Mouse (Mus musculus) MN1 (cell line): ENCODE measurements around the gene Phlpp1.

Experiments used
- DNase-seq: peaks from one replicate; pipeline ENCODE4 v3.0.0-alpha.2; 2016; ENCODE audit warnings: low spot score

The Phlpp1 gene

DNA sequence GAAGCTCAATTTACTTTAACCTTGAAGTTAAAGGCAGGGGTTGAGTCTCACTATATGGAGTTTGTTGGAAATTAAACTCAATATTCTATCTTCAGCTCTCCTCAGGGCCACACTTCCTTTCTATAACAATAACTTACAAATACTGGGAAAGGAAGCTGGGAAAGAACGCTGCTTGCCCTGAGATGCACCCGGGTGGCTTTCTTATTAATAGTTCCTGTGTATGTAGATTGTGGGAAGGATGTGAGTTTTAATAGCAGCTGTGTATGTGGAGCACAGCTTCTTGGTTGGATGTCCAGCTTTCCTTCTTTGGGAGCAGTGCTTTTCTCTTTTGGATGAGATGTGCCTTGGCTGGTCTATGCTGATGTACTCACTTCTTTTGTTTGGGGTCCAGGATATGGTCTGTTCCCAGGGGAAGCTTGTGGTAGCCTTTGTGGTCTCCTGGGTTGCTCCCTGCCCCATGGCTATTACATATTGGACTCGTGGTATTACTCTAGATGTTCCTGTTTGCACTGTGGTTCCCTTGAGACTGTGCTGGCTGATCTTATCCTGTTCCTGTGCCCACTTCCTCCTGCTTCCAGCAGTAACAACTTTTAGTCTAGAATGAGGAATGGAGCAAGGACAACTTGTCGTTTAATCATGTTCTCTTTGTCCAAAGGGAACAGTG lies 145.2 kb downstream of the Phlpp1 start:
- DNase-seq, result peak; percentile 11

GRCm38 (mm10) chr1:106318341-106318740 lies 146.8 kb downstream of the Phlpp1 start:
- DNase-seq, result no peak

- DNase-seq, result no peak
Measured at GRCm38 (mm10) chr1:106320583-106320982, 149.0 kb downstream of the Phlpp1 start.

GRCm38 (mm10) chr1:106321432-106322126 lies 150.0 kb downstream of the Phlpp1 start:
- DNase-seq, result no peak

- DNase-seq, result no peak
Measured at GRCm38 (mm10) chr1:106326691-106327090, 155.1 kb downstream of the Phlpp1 start.

- no peak for DNase-seq
Measured at GRCm38 (mm10) chr1:106342100-106342499, 170.5 kb downstream of the Phlpp1 start.

DNA sequence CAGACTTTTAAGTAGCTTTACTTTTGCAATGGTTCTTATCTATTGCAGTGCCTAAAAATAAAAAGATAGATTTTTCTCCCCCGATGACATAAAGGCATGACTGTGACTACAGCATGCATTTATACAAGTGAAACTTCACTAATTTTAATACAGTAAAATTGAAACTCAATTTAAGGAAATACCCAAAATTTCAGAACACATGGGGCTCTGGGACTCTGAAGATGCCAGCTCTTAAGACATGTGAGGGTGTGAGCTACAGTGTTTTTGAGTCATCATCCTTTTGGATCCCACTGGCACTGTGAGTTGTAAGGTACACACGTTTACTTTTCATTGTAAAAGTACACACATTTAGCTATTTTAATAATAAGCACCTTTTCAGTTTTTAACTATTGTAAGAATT lies 173.7 kb downstream of the Phlpp1 start:
- no peak for DNase-seq

GRCm38 (mm10) chr1:106346776-106347175 lies 175.2 kb downstream of the Phlpp1 start:
- DNase-seq, result no peak

GRCm38 (mm10) chr1:106349116-106349515 lies 177.6 kb downstream of the Phlpp1 start:
- DNase-seq, result no peak

- DNase-seq, result peak; percentile 23
Measured at GRCm38 (mm10) chr1:106351512-106351911, 180.0 kb downstream of the Phlpp1 start.

DNA sequence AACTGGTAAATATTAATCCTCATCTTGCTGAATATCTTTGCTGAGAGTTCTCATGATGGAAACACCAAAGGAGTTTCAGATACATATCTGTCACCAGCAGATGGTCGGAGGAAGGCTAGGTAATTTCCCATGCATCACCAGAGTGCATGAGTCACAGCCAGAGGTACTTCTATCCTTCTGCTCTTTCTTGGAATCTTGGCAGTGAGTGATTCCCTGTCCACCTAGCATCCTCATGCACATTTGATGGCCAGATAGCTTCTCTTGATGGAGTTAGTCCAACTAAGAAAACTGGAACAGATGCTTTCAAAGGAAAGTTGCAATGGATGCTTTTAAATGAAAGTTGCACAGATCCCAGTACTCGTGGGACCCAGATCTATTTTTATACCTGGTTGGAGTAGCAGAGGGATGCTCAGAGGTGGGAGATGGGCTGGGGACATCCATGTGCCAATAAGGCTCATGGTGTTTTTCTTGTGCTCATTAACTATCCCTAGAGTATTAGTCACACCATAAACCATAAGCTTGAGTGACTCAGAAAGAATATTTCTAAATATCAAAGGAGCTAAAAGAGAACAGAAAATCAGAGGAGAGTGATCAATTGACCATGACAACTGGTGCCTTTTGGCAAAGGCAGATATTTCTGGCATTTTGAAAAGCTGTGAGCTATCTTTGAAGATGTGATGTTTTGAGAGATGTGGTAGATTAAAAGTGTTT lies 181.4 kb downstream of the Phlpp1 start:
- DNase-seq, result no peak

GRCm38 (mm10) chr1:106353993-106354392 lies 182.4 kb downstream of the Phlpp1 start:
- DNase-seq, result no peak

DNA sequence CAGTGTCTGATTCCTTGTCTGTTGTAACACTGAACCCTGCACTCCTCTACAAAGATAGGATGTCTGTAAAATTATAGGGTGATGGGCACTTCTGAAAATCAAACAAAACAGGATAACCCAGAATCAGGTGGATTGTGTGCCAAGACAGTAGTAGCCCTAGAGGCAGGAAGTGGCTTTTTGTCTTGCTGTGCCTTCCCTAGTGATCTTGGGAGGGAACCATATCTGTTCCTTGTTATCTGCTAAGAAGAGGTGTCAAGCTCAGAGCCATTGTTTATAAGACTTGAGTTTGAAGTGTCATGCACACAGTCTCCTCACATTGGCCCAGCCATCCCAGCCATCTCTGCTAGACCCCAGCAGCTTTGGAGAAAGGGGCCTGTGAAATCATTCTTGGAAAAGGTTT lies 187.9 kb downstream of the Phlpp1 start:
- DNase-seq, result no peak

DNA sequence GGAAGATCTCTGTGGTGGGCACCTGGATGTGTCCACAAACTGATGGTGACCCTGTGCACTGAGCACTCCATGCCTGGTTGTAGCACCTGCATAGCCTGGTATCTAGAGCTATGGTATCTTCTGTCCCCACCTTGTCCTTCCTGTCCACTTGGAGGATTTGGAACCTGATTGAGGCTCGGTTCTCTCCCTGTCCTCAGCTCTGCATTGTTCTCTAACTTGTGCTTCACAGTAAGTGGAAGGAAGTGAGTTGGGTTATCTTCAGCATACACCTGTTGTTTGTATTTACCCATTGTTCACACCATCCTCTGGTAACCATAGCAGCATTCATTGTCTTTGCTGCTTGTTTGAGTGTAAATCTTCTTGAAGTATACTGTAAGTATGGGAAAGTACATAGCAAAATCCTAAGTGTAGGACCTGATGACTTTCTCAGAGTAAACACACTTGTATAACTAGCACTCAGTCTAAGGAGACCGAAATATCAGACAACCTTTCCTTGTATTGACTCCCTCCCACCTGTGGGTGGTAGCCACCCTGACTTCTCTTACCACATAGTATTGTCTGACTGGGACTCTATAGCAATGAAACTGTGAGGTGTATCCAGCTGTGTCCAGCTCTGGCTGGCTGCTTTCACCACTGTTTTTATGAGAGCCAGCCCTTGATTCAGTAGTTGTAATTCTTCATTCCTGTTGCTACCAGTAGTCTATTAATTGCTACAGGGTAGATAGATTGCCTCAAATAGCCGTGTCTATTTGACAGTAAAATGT lies 191.5 kb downstream of the Phlpp1 start:
- no peak for DNase-seq

DNA sequence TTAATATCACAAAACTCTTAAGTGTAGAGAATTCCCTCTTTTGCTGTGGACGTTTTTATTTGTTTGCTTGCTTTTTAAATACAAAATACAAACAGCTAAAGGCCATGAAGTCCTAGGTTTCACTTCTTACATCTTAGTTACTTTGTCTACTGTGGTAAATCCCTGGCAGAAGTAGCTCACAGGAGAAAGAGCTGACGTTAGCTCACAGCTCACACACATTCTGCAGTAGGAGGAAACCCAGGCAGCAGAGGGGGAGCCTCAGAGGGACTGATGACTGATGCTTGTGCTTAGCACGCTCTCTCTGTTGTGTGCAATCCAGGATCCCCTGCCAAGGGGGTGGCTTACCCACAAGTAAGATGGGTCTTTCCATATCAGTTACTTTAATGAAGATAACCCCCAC lies 197.8 kb downstream of the Phlpp1 start:
- DNase-seq, result no peak

DNA sequence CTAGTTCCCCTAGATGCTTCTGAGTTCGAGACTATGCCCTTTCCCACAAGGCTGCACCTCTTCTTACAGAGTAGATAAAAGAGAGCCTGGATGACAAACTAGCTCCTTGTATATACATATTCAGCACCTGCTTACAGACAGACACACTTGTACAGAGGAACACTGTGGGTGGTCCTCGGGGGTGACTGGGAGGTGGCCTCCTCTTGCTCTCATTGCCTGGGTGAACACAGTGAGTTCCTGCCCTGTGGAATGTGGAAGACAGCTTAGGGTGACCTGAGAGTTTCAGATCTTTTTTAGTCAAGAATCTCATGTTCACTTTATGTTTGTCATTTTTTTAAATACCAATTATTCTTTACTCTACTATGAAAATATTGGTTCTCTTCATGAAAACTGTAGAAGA lies 200.9 kb downstream of the Phlpp1 start:
- no peak for DNase-seq

GRCm38 (mm10) chr1:106373656-106374055 lies 202.1 kb downstream of the Phlpp1 start:
- DNase-seq, result no peak

GRCm38 (mm10) chr1:106374274-106374673 lies 202.7 kb downstream of the Phlpp1 start:
- no peak for DNase-seq

DNA sequence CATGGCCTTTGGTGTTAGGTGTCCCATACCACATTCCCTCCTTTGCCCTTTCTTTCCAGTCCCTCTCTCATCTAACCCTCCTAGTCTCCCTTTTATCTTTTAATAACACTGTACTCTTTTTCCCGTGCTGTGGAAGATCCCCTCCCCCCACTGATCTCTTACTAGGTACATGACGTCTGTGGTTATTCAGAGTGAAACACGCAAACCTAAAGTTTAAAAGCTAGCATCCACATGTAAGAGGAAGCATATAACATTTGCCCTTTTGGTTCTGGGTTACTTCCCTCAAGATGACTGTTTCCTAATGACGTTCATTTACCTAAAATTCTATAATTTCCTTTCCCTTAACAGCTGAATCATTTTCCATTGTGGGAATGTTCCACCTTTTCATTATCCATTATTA lies 203.4 kb downstream of the Phlpp1 start:
- DNase-seq, result no peak

GRCm38 (mm10) chr1:106376003-106376402 lies 204.5 kb downstream of the Phlpp1 start:
- no peak for DNase-seq

- no peak for DNase-seq
Measured at GRCm38 (mm10) chr1:106380465-106380864, 208.9 kb downstream of the Phlpp1 start.

GRCm38 (mm10) chr1:106386542-106386941 lies 215.0 kb downstream of the Phlpp1 start:
- no peak for DNase-seq
